Mouse (Mus musculus): ENCODE measurements around the gene Chrnd. TPM values are rescaled to one million over a fixed set of nuclear protein-coding genes. Genes with fewer than 3 reads are reported as not detected.
A peak's percentile ranks its signal among the peaks of the same experiment; 100 is the strongest.

Chrnd gene
- total and polyA plus RNA-seq, 3 experiments, result not detected

DNA sequence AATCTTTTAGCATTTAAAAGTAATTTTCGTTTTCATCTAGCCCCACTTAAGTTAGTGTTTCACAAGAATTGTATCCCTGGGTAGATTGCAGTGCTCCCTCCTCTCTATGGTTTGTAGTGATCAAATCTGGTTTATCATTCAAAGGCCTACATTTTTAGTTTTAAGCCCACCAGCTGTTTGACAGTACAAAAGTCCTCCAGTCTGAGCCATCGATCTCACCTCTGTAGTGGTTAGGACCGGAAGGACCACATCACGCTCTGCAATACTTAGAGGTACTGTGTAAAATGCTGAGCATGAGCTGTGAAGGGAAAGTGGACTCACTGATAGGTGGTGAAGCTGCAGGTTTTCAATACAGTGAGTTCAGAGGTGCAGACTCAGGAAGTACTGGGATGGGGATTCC lies 24.3 kb downstream of the Chrnd start:
- Histone ChIP-seq H3K36me3 (replicated peaks) (peaks cover 46% of the 10 kb centered on the region), H3K27me3 (ENCODE audit: insufficient read depth, low read length) (no peaks in the 10 kb centered on the region; the same call in 1 of the 2 replicates), H3K4me1 (ENCODE audit: insufficient read depth, low read depth, low read length) (peaks cover 45% of the 10 kb centered on the region), H3K9me3 (replicated peaks) (no peaks in the 10 kb centered on the region), H3K4me3 (ENCODE audit: low read depth, low read length) (peak overlapping the region; percentile 80)
- DNase-seq (ENCODE audit: low spot score) (no peak), ATAC-seq (ENCODE audit: extremely low read depth, insufficient number of reproducible peaks, low FRiP score, poor library complexity, severe bottlenecking) (no peak)
- TF ChIP-seq GATA1 (IDR thresholded peaks at IDR 0.05; ENCODE audit: borderline replicate concordance, low read length), result no peak
- no peak for TF ChIP-seq POLR2AphosphoS5 (IDR thresholded peaks at IDR 0.05; ENCODE audit: insufficient replicate concordance, low read depth, low read length)
- TF ChIP-seq TAL1 (conservative IDR thresholded peaks at IDR 0.05; ENCODE audit: low read depth, low read length), result no peak
- TF ChIP-seq CTCF (IDR thresholded peaks at IDR 0.05; ENCODE audit: low read depth, low read length), result no peak
- no peak for TF ChIP-seq GATA2 (IDR thresholded peaks at IDR 0.05; ENCODE audit: borderline replicate concordance, low read depth, low read length)

GRCm38 (mm10) chr1:87217938-87218337 lies 27.5 kb downstream of the Chrnd start:
- Histone ChIP-seq H3K9me3 (replicated peaks) (no peaks in the 10 kb centered on the region), H3K27me3 (ENCODE audit: insufficient read depth, low read length) (no peaks in the 10 kb centered on the region), H3K36me3 (replicated peaks) (peaks cover 72% of the 10 kb centered on the region), H3K4me1 (ENCODE audit: insufficient read depth, low read depth, low read length) (peaks cover 42% of the 10 kb centered on the region), H3K4me3 (ENCODE audit: low read depth, low read length) (no peak overlapping the region)
- no peak for ATAC-seq (ENCODE audit: extremely low read depth, insufficient number of reproducible peaks, low FRiP score, poor library complexity, severe bottlenecking)
- TF ChIP-seq TAL1 (conservative IDR thresholded peaks at IDR 0.05; ENCODE audit: low read depth, low read length), result no peak
- no peak for TF ChIP-seq CTCF (IDR thresholded peaks at IDR 0.05; ENCODE audit: low read depth, low read length)
- no peak for TF ChIP-seq GATA2 (IDR thresholded peaks at IDR 0.05; ENCODE audit: borderline replicate concordance, low read depth, low read length)
- TF ChIP-seq GATA1 (IDR thresholded peaks at IDR 0.05; ENCODE audit: borderline replicate concordance, low read length), result no peak
- TF ChIP-seq POLR2AphosphoS5 (IDR thresholded peaks at IDR 0.05; ENCODE audit: insufficient replicate concordance, low read depth, low read length), result no peak
- no peak for DNase-seq (ENCODE audit: low spot score)

GRCm38 (mm10) chr1:87225739-87226138 lies 35.3 kb downstream of the Chrnd start:
- no peak for TF ChIP-seq POLR2AphosphoS5 (IDR thresholded peaks at IDR 0.05; ENCODE audit: insufficient replicate concordance, low read depth, low read length)
- TF ChIP-seq TAL1 (conservative IDR thresholded peaks at IDR 0.05; ENCODE audit: low read depth, low read length), result no peak
- TF ChIP-seq GATA2 (IDR thresholded peaks at IDR 0.05; ENCODE audit: borderline replicate concordance, low read depth, low read length), result no peak
- TF ChIP-seq GATA1 (IDR thresholded peaks at IDR 0.05; ENCODE audit: borderline replicate concordance, low read length), result no peak
- no peak for TF ChIP-seq CTCF (IDR thresholded peaks at IDR 0.05; ENCODE audit: low read depth, low read length)
- Histone ChIP-seq H3K27me3 (ENCODE audit: insufficient read depth, low read length) (no peaks in the 10 kb centered on the region), H3K9me3 (replicated peaks) (no peaks in the 10 kb centered on the region)

DNA sequence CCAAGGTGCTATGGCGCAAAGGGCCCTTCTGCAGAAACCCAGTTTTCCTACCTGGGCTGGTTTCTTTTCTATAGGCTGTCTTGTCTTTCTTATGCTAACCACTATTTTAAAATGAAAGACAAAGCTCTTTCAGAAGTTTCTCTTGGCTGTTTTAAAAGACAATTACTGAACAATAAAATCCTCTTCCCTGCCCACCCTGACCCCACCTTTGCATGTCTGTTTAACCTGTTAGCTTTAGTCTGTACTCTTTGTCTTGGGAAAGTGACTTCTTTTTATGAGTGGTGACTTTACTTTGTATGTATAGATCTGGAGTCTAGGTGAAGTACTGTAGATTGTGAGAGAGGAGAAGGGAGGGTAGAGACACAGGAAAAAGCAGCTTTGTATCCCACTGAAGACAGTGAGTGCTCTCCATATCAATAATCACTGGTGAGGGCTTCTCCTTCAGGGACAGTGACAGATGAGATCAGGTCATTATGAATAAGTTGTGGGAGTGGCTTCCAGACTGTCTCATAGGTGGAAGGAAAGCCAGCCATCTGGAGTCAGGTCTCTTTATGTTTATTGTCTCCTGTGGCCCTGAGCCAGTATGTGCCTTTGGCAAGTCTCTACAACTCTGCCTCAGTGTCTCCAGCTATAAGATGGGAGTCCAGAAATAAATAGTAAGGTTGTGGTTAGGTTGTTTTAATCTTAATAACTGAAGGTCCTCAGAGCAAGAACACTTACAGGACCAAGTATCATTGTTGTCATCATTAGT lies 36.2 kb downstream of the Chrnd start:
- Histone ChIP-seq H3K27me3 (ENCODE audit: insufficient read depth, low read length) (no peaks in the 10 kb centered on the region), H3K9me3 (replicated peaks) (no peaks in the 10 kb centered on the region), H3K36me3 (replicated peaks) (peaks cover 97% of the 10 kb centered on the region), H3K4me3 (ENCODE audit: low read depth, low read length) (no peak overlapping the region), H3K4me1 (ENCODE audit: insufficient read depth, low read depth, low read length) (no peaks in the 10 kb centered on the region)
- no peak for DNase-seq (ENCODE audit: low spot score)
- ATAC-seq (ENCODE audit: extremely low read depth, insufficient number of reproducible peaks, low FRiP score, poor library complexity, severe bottlenecking), result no peak
- TF ChIP-seq TAL1 (conservative IDR thresholded peaks at IDR 0.05; ENCODE audit: low read depth, low read length) (no peak), GATA2 (IDR thresholded peaks at IDR 0.05; ENCODE audit: borderline replicate concordance, low read depth, low read length) (no peak), CTCF (IDR thresholded peaks at IDR 0.05; ENCODE audit: low read depth, low read length) (no peak), POLR2AphosphoS5 (IDR thresholded peaks at IDR 0.05; ENCODE audit: insufficient replicate concordance, low read depth, low read length) (no peak), GATA1 (IDR thresholded peaks at IDR 0.05; ENCODE audit: borderline replicate concordance, low read length) (no peak)

More at GRCm38 (mm10) chr1:87225739-87226138, 35.3 kb downstream of the Chrnd start:
- no peak for ATAC-seq (ENCODE audit: extremely low read depth, insufficient number of reproducible peaks, low FRiP score, poor library complexity, severe bottlenecking)
- no peak overlapping the region for H3K4me3 ChIP-seq (ENCODE audit: low read depth, low read length)
- no peak for DNase-seq (ENCODE audit: low spot score)
- H3K4me1 ChIP-seq (ENCODE audit: insufficient read depth, low read depth, low read length), result no peaks in the 10 kb centered on the region
- peaks cover 99% of the 10 kb centered on the region for H3K36me3 ChIP-seq (replicated peaks)

DNA sequence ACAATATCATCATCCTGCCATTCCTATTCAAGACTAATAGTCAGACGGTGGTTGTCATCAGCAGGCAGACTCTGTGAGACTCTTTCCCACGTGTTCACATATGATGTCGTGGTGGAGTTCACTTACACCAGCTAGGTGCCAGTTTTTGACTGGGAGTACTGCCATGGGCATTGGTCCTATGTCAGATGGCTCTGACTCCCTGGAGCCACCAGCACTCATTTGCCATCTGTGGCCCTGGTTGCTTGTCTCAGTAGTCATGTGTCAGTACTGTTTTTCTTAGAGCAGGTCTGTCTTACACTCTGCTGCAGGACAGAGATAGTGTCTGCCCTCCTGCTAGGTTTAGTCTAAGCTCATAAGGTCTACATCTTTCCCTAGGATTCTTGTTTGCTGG lies 36.7 kb downstream of the Chrnd start:
- no peaks in the 10 kb centered on the region for H3K9me3 ChIP-seq (replicated peaks)
- DNase-seq (ENCODE audit: low spot score), result no peak
- peaks cover 4% of the 10 kb centered on the region for H3K4me1 ChIP-seq (ENCODE audit: insufficient read depth, low read depth, low read length)
- H3K27me3 ChIP-seq (ENCODE audit: insufficient read depth, low read length), result no peaks in the 10 kb centered on the region
- H3K36me3 ChIP-seq (replicated peaks), result peaks cover 97% of the 10 kb centered on the region
- ATAC-seq (ENCODE audit: extremely low read depth, insufficient number of reproducible peaks, low FRiP score, poor library complexity, severe bottlenecking), result no peak
- no peak for TF ChIP-seq GATA2 (IDR thresholded peaks at IDR 0.05; ENCODE audit: borderline replicate concordance, low read depth, low read length)
- TF ChIP-seq CTCF (IDR thresholded peaks at IDR 0.05; ENCODE audit: low read depth, low read length), result no peak
- TF ChIP-seq GATA1 (IDR thresholded peaks at IDR 0.05; ENCODE audit: borderline replicate concordance, low read length), result no peak
- no peak for TF ChIP-seq TAL1 (conservative IDR thresholded peaks at IDR 0.05; ENCODE audit: low read depth, low read length)
- TF ChIP-seq POLR2AphosphoS5 (IDR thresholded peaks at IDR 0.05; ENCODE audit: insufficient replicate concordance, low read depth, low read length), result no peak
- no peak overlapping the region for H3K4me3 ChIP-seq (ENCODE audit: low read depth, low read length)

DNA sequence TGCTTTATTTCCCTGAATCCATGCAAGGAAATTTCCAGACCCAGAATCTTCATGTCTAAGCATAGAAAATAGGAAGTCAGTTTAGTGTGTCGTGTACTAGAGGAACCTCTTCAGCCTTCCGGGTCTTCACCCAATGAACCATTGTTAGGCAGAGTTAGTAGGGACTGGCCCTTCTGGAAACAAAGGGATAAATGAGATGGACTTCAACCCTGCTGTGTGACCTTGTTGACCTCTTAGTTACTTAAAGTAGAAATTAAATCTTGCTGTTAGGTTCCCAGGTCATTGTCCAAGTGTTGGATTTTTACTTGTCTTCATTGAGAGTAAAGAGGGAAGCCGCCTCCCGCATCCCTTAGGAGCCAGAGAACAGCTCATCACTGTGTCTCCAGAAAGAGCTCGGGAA lies 40.2 kb downstream of the Chrnd start:
- no peak for ATAC-seq (ENCODE audit: extremely low read depth, insufficient number of reproducible peaks, low FRiP score, poor library complexity, severe bottlenecking)
- Histone ChIP-seq H3K27me3 (ENCODE audit: insufficient read depth, low read length) (no peaks in the 10 kb centered on the region), H3K36me3 (replicated peaks) (peaks cover 98% of the 10 kb centered on the region), H3K4me1 (ENCODE audit: insufficient read depth, low read depth, low read length) (peaks cover 17% of the 10 kb centered on the region), H3K9me3 (replicated peaks) (no peaks in the 10 kb centered on the region), H3K4me3 (ENCODE audit: low read depth, low read length) (no peak overlapping the region)
- TF ChIP-seq GATA1 (IDR thresholded peaks at IDR 0.05; ENCODE audit: borderline replicate concordance, low read length) (no peak), CTCF (IDR thresholded peaks at IDR 0.05; ENCODE audit: low read depth, low read length) (no peak), GATA2 (IDR thresholded peaks at IDR 0.05; ENCODE audit: borderline replicate concordance, low read depth, low read length) (no peak), POLR2AphosphoS5 (IDR thresholded peaks at IDR 0.05; ENCODE audit: insufficient replicate concordance, low read depth, low read length) (no peak), TAL1 (conservative IDR thresholded peaks at IDR 0.05; ENCODE audit: low read depth, low read length) (no peak)
- DNase-seq (ENCODE audit: low spot score), result no peak

Measured in G1E (cell line).